Mouse (Mus musculus) midbrain, embryonic 16.5 days (tissue): ENCODE measurements around the gene Padi4. TPM values are rescaled to one million over a fixed set of nuclear protein-coding genes. Genes with fewer than 3 reads are reported as not detected.

ENCODE experiments used
- ATAC-seq: fragments of 200-750 bp; cut with Nextera tagmentation; 2 replicates; pipeline ENCODE4 v1.8.0; 2017; ENCODE audit warnings: moderate TSS enrichment
- H3K27ac ChIP-seq: fragments of 300-500 bp; sonication (generic); 2 replicates; pipeline ENCODE4 v1.5.1; 2014; ENCODE audit warnings: mild to moderate bottlenecking, low read length, mixed read lengths
- H3K27me3 ChIP-seq: fragments of 300-500 bp; sonication (generic); 2 replicates; pipeline ENCODE4 v1.6.1; 2014; ENCODE audit warnings: low read depth, low read length, mixed read lengths; ENCODE audit not compliant: control insufficient read depth, insufficient read depth
- H3K36me3 ChIP-seq: fragments of 300-500 bp; sonication (generic); 2 replicates; pipeline ENCODE4 v1.6.1; 2014; ENCODE audit warnings: mild to moderate bottlenecking, low read length, moderate library complexity, mixed read lengths; ENCODE audit not compliant: control insufficient read depth, insufficient read depth
- H3K4me1 ChIP-seq: fragments of 300-500 bp; sonication (generic); 2 replicates; pipeline ENCODE4 v1.6.1; 2014; ENCODE audit warnings: mild to moderate bottlenecking, low read length, mixed read lengths; ENCODE audit not compliant: control insufficient read depth, insufficient read depth
- H3K4me2 ChIP-seq: fragments of 300-500 bp; sonication (generic); 2 replicates; pipeline ENCODE4 v1.6.1; 2014; ENCODE audit warnings: mild to moderate bottlenecking, low read length, mixed read lengths
- H3K4me3 ChIP-seq: fragments of 300-500 bp; sonication (generic); 2 replicates; pipeline ENCODE4 v1.5.1; 2014; ENCODE audit warnings: low read depth, mild to moderate bottlenecking, low read length, moderate library complexity, mixed read lengths
- H3K9ac ChIP-seq: fragments of 300-500 bp; sonication (generic); 2 replicates; pipeline ENCODE4 v1.6.1; 2014; ENCODE audit warnings: low read depth, low read length, mixed read lengths
- H3K9me3 ChIP-seq: fragments of 300-500 bp; sonication (generic); replicated peaks from 2 replicates; pipeline ENCODE4 v1.6.1; 2014; ENCODE audit warnings: mild to moderate bottlenecking, low read length, mixed read lengths; ENCODE audit not compliant: control insufficient read depth, poor library complexity, severe bottlenecking
- WGBS: fragments of 180-500 bp; shearing (Covaris S2); extraction: QIAGEN DNeasy Blood & Tissue Kit; methylation state at CpG from one replicate; pipeline ENCODE4 v1.1.7; 2014; 5-methylcytosine and 5-hydroxymethylcytosine counted together
- polyA plus RNA-seq: library from polyadenylated mRNA; unstranded; fragments of >200 nt; fragmentation: Nextera tagmentation; extraction: Ambion mirVana; gene quantifications from 2 replicates; pipeline ENCODE4 v1.2.1, GENCODE M21; 2015

Gene Padi4
- polyA plus RNA-seq, 1 experiment from 2014 or later = 0.25 TPM

DNA sequence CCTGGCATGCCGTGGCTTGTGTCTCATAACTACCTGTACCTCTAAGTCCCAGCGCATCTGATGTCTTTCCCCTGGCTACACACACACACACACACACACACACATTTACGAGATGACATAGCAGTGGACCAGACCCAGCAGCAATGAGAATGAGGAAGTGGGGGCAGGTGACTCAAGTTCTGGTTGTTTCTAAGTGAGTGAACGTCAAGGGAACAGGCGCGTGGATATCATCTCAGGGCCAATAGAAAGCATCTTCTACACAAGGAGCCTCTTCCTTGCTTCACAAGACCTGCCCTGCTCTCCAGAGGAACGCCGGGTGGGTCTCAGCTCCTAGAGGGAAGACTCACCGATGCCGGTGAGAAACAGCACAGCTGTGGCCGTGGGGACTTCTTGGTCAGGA is 33.4 kb downstream of the Padi4 start:
- Histone ChIP-seq H3K4me2 (no peak overlapping the region), H3K4me1 (no peaks in the 10 kb centered on the region), H3K9me3 (no peaks in the 10 kb centered on the region), H3K9ac (no peak overlapping the region), H3K4me3 (no peak overlapping the region), H3K27me3 (no peaks in the 10 kb centered on the region), H3K27ac (no peak overlapping the region), H3K36me3 (no peaks in the 10 kb centered on the region)
- 94% methylated on average over 11 of the region's 11 CpGs for WGBS
- ATAC-seq = no peak

DNA sequence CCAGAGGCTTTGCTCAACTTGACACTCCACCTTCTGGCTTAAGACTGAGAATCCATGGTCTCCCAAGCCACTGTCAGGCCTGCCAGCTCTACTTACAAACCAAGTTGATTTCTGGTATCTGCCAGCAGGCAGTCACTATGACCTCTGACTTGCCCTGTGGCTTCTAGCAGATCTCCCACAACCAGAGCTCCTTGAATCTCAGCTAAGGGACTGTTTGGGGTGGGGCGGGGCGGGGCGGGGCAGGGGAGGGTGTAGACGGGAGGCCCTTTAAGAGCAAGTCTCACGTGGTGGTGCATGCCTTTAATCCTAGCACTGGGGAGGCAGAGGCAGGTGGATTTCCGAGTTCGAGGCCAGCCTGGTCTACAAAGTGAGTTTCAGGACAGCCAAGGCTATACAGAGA is 41.2 kb downstream of the Padi4 start:
- WGBS = 78% methylated on average over 7 of the region's 7 CpGs
- H3K36me3 ChIP-seq = no peaks in the 10 kb centered on the region
- H3K4me3 ChIP-seq = no peak overlapping the region
- H3K4me1 ChIP-seq = no peaks in the 10 kb centered on the region
- no peaks in the 10 kb centered on the region for H3K9me3 ChIP-seq
- ATAC-seq = no peak
- no peak overlapping the region for H3K27ac ChIP-seq
- no peak overlapping the region for H3K9ac ChIP-seq
- no peak overlapping the region for H3K4me2 ChIP-seq
- H3K27me3 ChIP-seq = no peaks in the 10 kb centered on the region

DNA sequence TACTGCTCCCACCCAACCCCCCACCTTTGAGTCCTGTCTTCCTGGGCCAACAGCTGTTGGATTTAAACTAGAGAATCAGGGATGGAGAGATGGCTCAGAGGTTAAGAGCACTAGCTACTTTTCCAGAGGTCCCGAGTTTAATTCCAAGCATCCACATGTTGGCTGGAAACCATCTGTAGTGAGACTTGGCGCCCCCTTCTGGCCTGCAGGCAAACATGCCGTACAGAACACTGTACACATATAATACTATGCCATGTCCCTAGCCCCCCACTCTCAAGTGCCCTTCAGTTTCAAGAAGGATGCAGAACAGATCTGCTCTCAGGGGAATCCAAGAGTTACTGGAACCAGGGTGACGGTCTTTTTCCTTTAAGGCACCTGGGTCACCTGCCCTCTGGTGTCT is 42.4 kb downstream of the Padi4 start:
- no peaks in the 10 kb centered on the region for H3K4me1 ChIP-seq
- no peaks in the 10 kb centered on the region for H3K27me3 ChIP-seq
- H3K4me3 ChIP-seq = no peak overlapping the region
- H3K9ac ChIP-seq = no peak overlapping the region
- WGBS = 73% methylated on average over 4 of the region's 4 CpGs
- no peaks in the 10 kb centered on the region for H3K9me3 ChIP-seq
- H3K27ac ChIP-seq = no peak overlapping the region
- no peak overlapping the region for H3K4me2 ChIP-seq
- no peaks in the 10 kb centered on the region for H3K36me3 ChIP-seq
- no peak for ATAC-seq

DNA sequence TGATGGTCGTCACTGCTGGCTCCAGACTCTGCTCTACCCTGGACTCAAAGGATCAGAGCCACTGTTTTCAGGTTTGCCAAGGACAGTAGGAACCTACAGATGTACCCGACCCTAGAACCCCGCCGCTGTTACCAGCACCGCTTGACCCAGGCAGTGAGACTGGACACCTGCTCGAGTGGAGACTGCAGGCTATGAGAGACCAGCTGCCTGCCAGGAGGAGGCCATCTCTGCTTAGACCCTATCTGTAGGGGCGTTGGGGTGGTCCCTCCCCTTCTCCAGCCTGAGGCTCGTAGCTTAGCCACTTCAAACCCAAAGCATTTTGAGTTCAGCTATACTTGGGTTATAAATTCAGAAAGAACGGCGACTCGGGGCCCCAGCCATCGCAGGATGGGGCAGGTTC is 47.1 kb downstream of the Padi4 start:
- 88% methylated on average over 12 of the region's 12 CpGs for WGBS
- H3K27me3 ChIP-seq = no peaks in the 10 kb centered on the region
- no peak overlapping the region for H3K27ac ChIP-seq
- H3K9me3 ChIP-seq = no peaks in the 10 kb centered on the region
- ATAC-seq = no peak
- no peak overlapping the region for H3K9ac ChIP-seq
- H3K4me1 ChIP-seq = 0 out of 2 replicates have a peak, but pooled peaks cover 2% of the 10 kb centered on the region
- no peaks in the 10 kb centered on the region for H3K36me3 ChIP-seq
- no peak overlapping the region for H3K4me3 ChIP-seq
- H3K4me2 ChIP-seq = no peak overlapping the region

DNA sequence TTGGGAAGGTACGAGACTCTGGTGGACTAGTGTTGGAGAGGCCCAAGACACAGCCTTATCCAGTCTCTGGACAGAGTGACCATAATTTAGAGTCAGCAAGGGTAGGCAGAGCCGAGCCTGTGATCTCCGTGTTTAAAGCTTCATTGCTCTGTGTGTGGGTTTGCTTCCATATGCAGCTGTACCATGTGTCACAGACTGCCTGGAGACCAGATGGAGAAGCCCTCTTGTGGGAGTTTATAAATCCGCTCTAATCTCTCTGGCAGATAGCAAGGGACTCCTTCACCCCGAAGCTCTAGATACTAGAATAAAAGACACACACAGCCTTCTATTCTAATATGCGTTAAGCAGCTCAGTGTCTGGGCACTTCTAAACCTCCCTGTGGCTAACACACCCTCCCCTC is 49.3 kb downstream of the Padi4 start:
- Histone ChIP-seq H3K4me3 (no peak overlapping the region), H3K36me3 (peaks cover 19% of the 10 kb centered on the region), H3K4me2 (no peak overlapping the region), H3K4me1 (0 out of 2 replicates have a peak, but pooled peaks cover 2% of the 10 kb centered on the region), H3K27ac (0 out of 2 replicates have a peak overlapping the region, but pooled peaks have one; percentile 4), H3K27me3 (no peaks in the 10 kb centered on the region), H3K9ac (no peak overlapping the region), H3K9me3 (no peaks in the 10 kb centered on the region)
- 33% methylated on average over 6 of the region's 6 CpGs for WGBS
- no peak; the same call in 1 of the 2 replicates for ATAC-seq

DNA sequence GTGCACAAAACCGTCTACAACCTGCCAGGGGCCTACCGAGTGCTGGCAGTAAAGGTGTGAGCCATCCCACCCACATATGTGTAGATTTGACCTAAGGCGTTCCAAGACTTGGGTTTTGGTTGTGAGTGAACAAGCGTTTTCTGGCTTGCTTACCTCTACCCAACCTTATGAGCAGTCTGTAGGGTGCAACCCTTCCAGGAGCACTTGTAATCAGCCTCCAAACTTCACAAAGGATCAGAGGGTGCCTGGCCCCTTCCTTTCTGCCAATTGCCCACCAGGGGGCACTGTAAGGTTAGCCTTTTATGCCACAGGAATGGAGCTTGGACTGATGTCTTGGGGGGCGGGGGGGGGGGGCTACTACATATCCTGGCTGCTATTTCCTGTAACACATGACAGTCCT is 50.2 kb downstream of the Padi4 start:
- H3K9me3 ChIP-seq = no peaks in the 10 kb centered on the region
- peak; percentile 29; the same call in 1 of the 2 replicates for ATAC-seq
- H3K36me3 ChIP-seq = peaks cover 20% of the 10 kb centered on the region
- 0 out of 2 replicates have a peak, but pooled peaks cover 2% of the 10 kb centered on the region for H3K4me1 ChIP-seq
- no peak overlapping the region for H3K27ac ChIP-seq
- WGBS = 62% methylated on average over 5 of the region's 5 CpGs
- H3K4me2 ChIP-seq = no peak overlapping the region
- no peak overlapping the region for H3K9ac ChIP-seq
- no peak overlapping the region for H3K4me3 ChIP-seq
- H3K27me3 ChIP-seq = no peaks in the 10 kb centered on the region

DNA sequence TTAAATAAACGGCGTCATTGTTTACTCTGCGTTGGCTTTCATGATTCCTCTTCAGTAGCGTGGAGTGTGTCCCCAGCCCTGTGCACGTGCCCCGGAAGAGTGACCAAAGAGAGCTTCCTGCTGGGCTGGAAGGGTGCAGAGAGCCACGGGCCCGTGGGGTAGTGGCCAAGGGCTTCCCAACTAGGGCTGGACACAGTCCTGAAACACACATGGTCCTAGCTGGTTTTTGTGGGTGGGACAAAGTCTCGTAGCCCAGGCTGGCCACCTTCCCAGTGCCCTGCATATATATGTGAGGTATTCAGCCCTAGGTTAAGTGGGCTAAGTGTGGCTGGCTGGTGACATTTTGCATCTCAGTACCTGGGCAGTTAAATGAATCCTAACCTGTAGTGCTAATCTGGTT is 50.8 kb downstream of the Padi4 start:
- H3K36me3 ChIP-seq = peaks cover 25% of the 10 kb centered on the region
- 83% methylated on average over 9 of the region's 9 CpGs for WGBS
- no peak for ATAC-seq

DNA sequence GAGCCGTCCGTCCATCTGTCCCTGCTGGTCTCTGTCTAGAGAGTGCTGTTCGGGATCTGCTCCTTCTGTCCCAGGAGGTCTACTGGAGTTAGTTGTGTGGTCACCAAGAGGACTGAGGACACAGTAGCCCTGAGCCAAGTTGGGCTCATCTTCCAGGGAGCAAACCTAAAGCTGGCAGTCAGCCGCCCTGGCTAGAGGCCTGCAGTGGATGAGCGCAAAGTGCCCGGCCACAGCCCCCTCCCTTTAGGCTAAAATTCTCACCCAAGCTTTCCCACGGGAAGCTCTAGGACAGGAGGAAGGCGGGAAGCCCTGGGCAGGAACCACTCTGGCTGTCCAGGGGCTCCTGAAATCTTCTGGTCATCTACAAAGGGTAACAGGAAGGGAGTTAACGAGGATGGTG is 51.3 kb downstream of the Padi4 start:
- Histone ChIP-seq H3K27me3 (no peaks in the 10 kb centered on the region), H3K9ac (no peak overlapping the region), H3K27ac (no peak overlapping the region), H3K4me1 (0 out of 2 replicates have a peak, but pooled peaks cover 2% of the 10 kb centered on the region), H3K4me3 (no peak overlapping the region), H3K4me2 (no peak overlapping the region), H3K9me3 (no peaks in the 10 kb centered on the region), H3K36me3 (peaks cover 30% of the 10 kb centered on the region)
- no peak for ATAC-seq
- 76% methylated on average over 9 of the region's 9 CpGs for WGBS

More for the DNA sequence above, 50.8 kb downstream of the Padi4 start:
- Histone ChIP-seq H3K27me3 (no peaks in the 10 kb centered on the region), H3K4me1 (0 out of 2 replicates have a peak, but pooled peaks cover 2% of the 10 kb centered on the region), H3K9ac (no peak overlapping the region), H3K4me2 (no peak overlapping the region), H3K27ac (no peak overlapping the region), H3K4me3 (no peak overlapping the region), H3K9me3 (no peaks in the 10 kb centered on the region)

DNA sequence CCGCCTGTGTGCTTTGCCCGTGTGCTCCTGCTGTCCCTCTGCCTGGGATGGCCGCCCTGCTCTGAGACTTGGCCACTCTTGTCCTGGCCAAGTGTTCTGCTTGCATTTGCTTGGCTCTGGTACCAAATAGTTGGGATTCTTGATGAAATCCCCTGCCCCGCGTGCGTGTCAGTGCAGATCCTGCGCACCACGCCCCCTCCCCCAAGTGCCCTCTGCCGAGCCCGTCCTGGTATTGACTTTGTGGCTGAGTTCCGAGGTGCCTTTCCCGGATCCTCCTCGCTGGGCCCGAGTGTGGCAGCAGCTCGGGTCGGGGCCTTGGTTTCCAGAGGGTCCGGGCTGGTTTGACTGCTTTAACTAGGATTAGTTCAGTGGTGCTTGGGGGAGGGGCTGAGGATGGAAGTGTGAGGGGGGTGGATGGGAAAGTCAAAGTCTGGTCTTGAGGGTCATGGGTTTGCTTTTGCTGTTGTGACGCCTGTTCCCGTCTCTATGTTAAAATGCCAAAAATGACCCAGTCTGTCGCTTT is 52.0 kb downstream of the Padi4 start:
- no peaks in the 10 kb centered on the region for H3K27me3 ChIP-seq
- ATAC-seq = no peak
- H3K9me3 ChIP-seq = no peaks in the 10 kb centered on the region
- H3K36me3 ChIP-seq = peaks cover 34% of the 10 kb centered on the region
- 88% methylated on average over 20 of the region's 20 CpGs for WGBS
- H3K27ac ChIP-seq = no peak overlapping the region
- H3K4me2 ChIP-seq = no peak overlapping the region
- H3K9ac ChIP-seq = no peak overlapping the region
- no peak overlapping the region for H3K4me3 ChIP-seq
- 0 out of 2 replicates have a peak, but pooled peaks cover 2% of the 10 kb centered on the region for H3K4me1 ChIP-seq
